Comparison of ENCODE assay signal across 8 mouse cellular contexts in genomic region chr11:51857818-51858527, GRCm38 (mm10). TPM values are rescaled to one million over a fixed set of nuclear protein-coding genes. Genes with fewer than 3 reads are reported as not detected.
DNase-seq lines count a peak whose midpoint lies in the region; ATAC-seq and TF ChIP-seq lines count a peak whose summit lies in the region.

No protein-coding gene starts in this region.

- no peaks in the 10 kb centered on the region for H3K4me1 ChIP-seq in forebrain, postnatal 0 days (ENCODE audit: insufficient read depth)
- peaks cover 5% of the 10 kb centered on the region for H3K4me1 ChIP-seq in hindbrain, embryonic 11.5 days (replicated peaks; ENCODE audit: control insufficient read depth, insufficient read depth, low read length)
- peaks cover 11% of the 10 kb centered on the region; the same call in 1 of the 2 replicates for H3K4me1 ChIP-seq in lung, embryonic 16.5 days (replicated peaks; ENCODE audit: control insufficient read depth, insufficient read depth, low read length)
- H3K4me1 ChIP-seq in thymus, adult 2 months (replicated peaks; ENCODE audit: control insufficient read depth, insufficient read depth, low read length): peaks cover 12% of the 10 kb centered on the region

- H3K4me2 ChIP-seq in forebrain, postnatal 0 days (ENCODE audit: low read depth): peak overlapping the region; percentile 99
- H3K4me2 ChIP-seq in hindbrain, embryonic 11.5 days (replicated peaks; ENCODE audit: low read depth, low read length): peak overlapping the region; percentile 99
- peak overlapping the region; percentile 98 for H3K4me2 ChIP-seq in lung, embryonic 16.5 days (ENCODE audit: low read depth, low read length)

- peak overlapping the region; percentile 70 for H3K9ac ChIP-seq in forebrain, postnatal 0 days
- peak overlapping the region; percentile 59 for H3K9ac ChIP-seq in hindbrain, embryonic 11.5 days (ENCODE audit: low read depth, low read length)
- H3K9ac ChIP-seq in lung, embryonic 16.5 days (ENCODE audit: low read length): peak overlapping the region; percentile 91

- WGBS in forebrain, postnatal 0 days: 1% methylated on average over 50 of the region's 52 CpGs
- under 1% methylated on average over 49 of the region's 52 CpGs for WGBS in hindbrain, embryonic 11.5 days
- under 1% methylated on average over 50 of the region's 52 CpGs for WGBS in lung, embryonic 16.5 days
- WGBS in thymus, adult 2 months: under 1% methylated on average over 52 of the region's 52 CpGs

- peak overlapping the region; percentile 63 for H3K4me3 ChIP-seq in forebrain, postnatal 0 days (ENCODE audit: low read depth, low read length)
- peak overlapping the region; percentile 60 for H3K4me3 ChIP-seq in hindbrain, embryonic 11.5 days (ENCODE audit: low read depth, low read length)
- H3K4me3 ChIP-seq in lung, embryonic 16.5 days (ENCODE audit: low read length): peak overlapping the region; percentile 72
- peak overlapping the region; percentile 77 for H3K4me3 ChIP-seq in thymus, adult 2 months (ENCODE audit: control insufficient read depth, insufficient read depth, low read length)

- no peak for TF ChIP-seq CTCF in forebrain, postnatal 0 days (IDR thresholded peaks at IDR 0.05; ENCODE audit: low read depth)
- TF ChIP-seq CTCF in thymus, adult 2 months (IDR thresholded peaks at IDR 0.05; ENCODE audit: borderline replicate concordance, control insufficient read depth, extremely low read depth, insufficient read depth, low read length, poor library complexity): 0 out of 2 replicates have a peak, but pooled peaks have one; percentile 14

- TF ChIP-seq POLR2A in thymus, adult 2 months (IDR thresholded peaks at IDR 0.05; ENCODE audit: control insufficient read depth, extremely low read depth, insufficient read depth, low read length, poor library complexity): peak; percentile 81

- H3K9me3 ChIP-seq in forebrain, postnatal 0 days (ENCODE audit: low read length): no peaks in the 10 kb centered on the region
- no peaks in the 10 kb centered on the region for H3K9me3 ChIP-seq in hindbrain, embryonic 11.5 days (ENCODE audit: control insufficient read depth, low read length)
- no peaks in the 10 kb centered on the region for H3K9me3 ChIP-seq in lung, embryonic 16.5 days (ENCODE audit: control insufficient read depth, low read length)

- ATAC-seq in forebrain, postnatal 0 days: peak; percentile 42; the same call in 1 of the 2 replicates
- 0 out of 2 replicates have a peak, but pooled peaks have one; percentile 21 for ATAC-seq in hindbrain, embryonic 11.5 days (ENCODE audit: low FRiP score)
- ATAC-seq in lung, embryonic 16.5 days (ENCODE audit: low read depth): peak; percentile 62

- H3K27me3 ChIP-seq in forebrain, postnatal 0 days (ENCODE audit: insufficient read depth, low read length): 0 out of 2 replicates have a peak, but pooled peaks cover 3% of the 10 kb centered on the region
- H3K27me3 ChIP-seq in hindbrain, embryonic 11.5 days (ENCODE audit: control insufficient read depth, insufficient read depth, low read length): peaks cover 23% of the 10 kb centered on the region
- H3K27me3 ChIP-seq in lung, embryonic 16.5 days (ENCODE audit: control insufficient read depth, insufficient read depth, low read depth, low read length): no peaks in the 10 kb centered on the region
- no peaks in the 10 kb centered on the region for H3K27me3 ChIP-seq in thymus, adult 2 months (ENCODE audit: control insufficient read depth, insufficient read depth, low read length)

- peak; percentile 88 for DNase-seq in ES-CJ7 (ENCODE audit: low read depth, low spot score)
- peak; percentile 73 to 81 for DNase-seq in cerebellum, adult 18-20 months
- peak; percentile 78 for DNase-seq in forebrain, postnatal 0 days
- DNase-seq in hindbrain, embryonic 11.5 days (ENCODE audit: low spot score): peak; percentile 63
- peak; percentile 65 to 71 for DNase-seq in layer of hippocampus, postnatal 10 days (ENCODE audit: low spot score in 2 of 2)
- peak; percentile 49 for DNase-seq in ovary, postnatal 10 days (ENCODE audit: low spot score)
- DNase-seq in thymus, adult 2 months: peak; percentile 81

- H3K27ac ChIP-seq in forebrain, postnatal 0 days (ENCODE audit: low read depth, low read length): peak overlapping the region; percentile 77
- H3K27ac ChIP-seq in hindbrain, embryonic 11.5 days (ENCODE audit: low read depth, low read length): no peak overlapping the region
- peak overlapping the region; percentile 95 for H3K27ac ChIP-seq in lung, embryonic 16.5 days (ENCODE audit: low read length)
- H3K27ac ChIP-seq in thymus, adult 2 months (ENCODE audit: control insufficient read depth, insufficient read depth, low read length): peak overlapping the region; percentile 89

- no peaks in the 10 kb centered on the region for H3K36me3 ChIP-seq in forebrain, postnatal 0 days (ENCODE audit: insufficient read depth)
- no peaks in the 10 kb centered on the region for H3K36me3 ChIP-seq in hindbrain, embryonic 11.5 days (ENCODE audit: control insufficient read depth, insufficient read depth, low read length)
- no peaks in the 10 kb centered on the region for H3K36me3 ChIP-seq in lung, embryonic 16.5 days (ENCODE audit: control insufficient read depth, insufficient read depth, low read length)
- no peaks in the 10 kb centered on the region for H3K36me3 ChIP-seq in thymus, adult 2 months (ENCODE audit: control insufficient read depth, insufficient read depth, low read length)

RNA-seq across cellular contexts. Expression of gene Jade2, which starts 0.5 kb away (rescaled TPM):
- total RNA-seq in forebrain, postnatal 0 days (2014; rRNA removed): 1.9 and 3.3 TPM in 2 replicates
- polyA plus RNA-seq in forebrain, postnatal 0 days (2015; fragmentation: Nextera tagmentation; extraction: Ambion mirVana): 0.34 and 0.56 TPM in 2 replicates
- polyA plus RNA-seq in hindbrain, embryonic 11.5 days (2014; fragmentation: Nextera tagmentation; extraction: Ambion mirVana): 0.34 and 0.40 TPM in 2 replicates
- total RNA-seq in layer of hippocampus, postnatal 10 days (2021): 1 to 10 TPM; 8.3 to 8.7 TPM
- 2.8 and 2.9 TPM in 2 replicates for polyA plus RNA-seq in lung, embryonic 16.5 days (2015; fragmentation: Nextera tagmentation; extraction: Ambion mirVana)
- polyA plus RNA-seq in thymus, adult 2 months (2012; rRNA removed): 45.1 and 56.5 TPM in 2 replicates

Comparison
In these comparisons a context has a peak if more than half of its experiments do, and no peak if none do; other contexts are left out.
1. RNA of gene Jade2, which starts 0.5 kb away (polyA plus RNA-seq): 45.1 to 56.5 TPM in thymus, adult 2 months; 2.8 to 2.9 TPM in lung, embryonic 16.5 days, 0.34 to 0.56 TPM in forebrain, postnatal 0 days and 0.34 to 0.40 TPM in hindbrain, embryonic 11.5 days; every median in the first group is over 10 times any median in the second.
2. Peak in every context shown above with its lines, with median percentiles within 50 percentile points of each other: DNase-seq, ATAC-seq, H3K4me2 ChIP-seq, H3K4me3 ChIP-seq and H3K9ac ChIP-seq.